Mouse (Mus musculus): ENCODE results near the gene Prm1. TPM values are rescaled to one million over a fixed set of nuclear protein-coding genes. Genes with fewer than 3 reads are reported as not detected.

Gene Prm1
- polyA plus RNA-seq, 1 experiment from 2014 or later, result 0.50 TPM

GRCm38 (mm10) chr16:10762569-10763180, 43.0 kb downstream of the Prm1 start:
- no peaks in the 10 kb centered on the region for H3K36me3 ChIP-seq
- no peaks in the 10 kb centered on the region for H3K27me3 ChIP-seq
- peaks cover 3% of the 10 kb centered on the region; the same call in 1 of the 2 replicates for H3K4me1 ChIP-seq
- no peak overlapping the region for H3K27ac ChIP-seq
- no peak overlapping the region for H3K9ac ChIP-seq
- 57% methylated on average over 5 of the region's 5 CpGs for WGBS
- H3K4me3 ChIP-seq, result no peak overlapping the region
- H3K9me3 ChIP-seq, result no peaks in the 10 kb centered on the region
- H3K4me2 ChIP-seq, result no peak overlapping the region
- ATAC-seq (ENCODE audit: insufficient number of reproducible peaks, low FRiP score, low TSS enrichment, low read depth), result no peak

GRCm38 (mm10) chr16:10761182-10761581, 44.5 kb downstream of the Prm1 start:
- Histone ChIP-seq H3K27me3 (no peaks in the 10 kb centered on the region), H3K4me2 (no peak overlapping the region), H3K27ac (no peak overlapping the region), H3K4me3 (no peak overlapping the region), H3K9ac (no peak overlapping the region), H3K9me3 (no peaks in the 10 kb centered on the region), H3K36me3 (no peaks in the 10 kb centered on the region), H3K4me1 (peaks cover 3% of the 10 kb centered on the region; the same call in 1 of the 2 replicates)
- ATAC-seq (ENCODE audit: insufficient number of reproducible peaks, low FRiP score, low TSS enrichment, low read depth), result no peak
- WGBS, result 66% methylated on average over 8 of the region's 8 CpGs

GRCm38 (mm10) chr16:10756168-10756567, 49.5 kb downstream of the Prm1 start:
- Histone ChIP-seq H3K27ac (no peak overlapping the region), H3K36me3 (no peaks in the 10 kb centered on the region), H3K4me3 (no peak overlapping the region), H3K27me3 (no peaks in the 10 kb centered on the region), H3K9me3 (no peaks in the 10 kb centered on the region), H3K4me2 (no peak overlapping the region), H3K4me1 (peaks cover 3% of the 10 kb centered on the region; the same call in 1 of the 2 replicates), H3K9ac (no peak overlapping the region)
- no peak for ATAC-seq (ENCODE audit: insufficient number of reproducible peaks, low FRiP score, low TSS enrichment, low read depth)
- 60% methylated on average over 6 of the region's 6 CpGs for WGBS

- 81% methylated on average over 3 of the region's 3 CpGs for WGBS
- H3K36me3 ChIP-seq, result no peaks in the 10 kb centered on the region
- H3K4me1 ChIP-seq, result peaks cover 8% of the 10 kb centered on the region
- no peak overlapping the region for H3K27ac ChIP-seq
- no peaks in the 10 kb centered on the region for H3K9me3 ChIP-seq
- H3K27me3 ChIP-seq, result no peaks in the 10 kb centered on the region
- H3K4me3 ChIP-seq, result no peak overlapping the region
- no peak overlapping the region for H3K9ac ChIP-seq
- ATAC-seq (ENCODE audit: insufficient number of reproducible peaks, low FRiP score, low TSS enrichment, low read depth), result peak; percentile 28; the same call in 1 of the 2 replicates
- no peak overlapping the region for H3K4me2 ChIP-seq
Measured at GRCm38 (mm10) chr16:10754521-10755296, 50.9 kb downstream of the Prm1 start.

GRCm38 (mm10) chr16:10749824-10750223, 55.8 kb downstream of the Prm1 start:
- WGBS, result 24% methylated on average over 7 of the region's 7 CpGs
- Histone ChIP-seq H3K9me3 (no peaks in the 10 kb centered on the region), H3K4me2 (no peak overlapping the region), H3K9ac (no peak overlapping the region), H3K27ac (no peak overlapping the region), H3K27me3 (no peaks in the 10 kb centered on the region), H3K4me3 (no peak overlapping the region), H3K4me1 (peaks cover 20% of the 10 kb centered on the region), H3K36me3 (no peaks in the 10 kb centered on the region)
- ATAC-seq (ENCODE audit: insufficient number of reproducible peaks, low FRiP score, low TSS enrichment, low read depth), result peak; percentile 48; the same call in 1 of the 2 replicates

GRCm38 (mm10) chr16:10749226-10749625, 56.4 kb downstream of the Prm1 start:
- Histone ChIP-seq H3K9ac (no peak overlapping the region), H3K9me3 (no peaks in the 10 kb centered on the region), H3K4me1 (peaks cover 26% of the 10 kb centered on the region), H3K4me2 (no peak overlapping the region), H3K27ac (no peak overlapping the region), H3K27me3 (no peaks in the 10 kb centered on the region), H3K4me3 (no peak overlapping the region), H3K36me3 (no peaks in the 10 kb centered on the region)
- ATAC-seq (ENCODE audit: insufficient number of reproducible peaks, low FRiP score, low TSS enrichment, low read depth), result no peak
- WGBS, result 51% methylated on average over 7 of the region's 7 CpGs

Other genes with a start within 250 kb of the Prm1 start
- gene Socs1, start 20.3 kb downstream of the Prm1 start, polyA plus RNA-seq (2015; fragmentation: Nextera tagmentation; extraction: Ambion mirVana), result 17.4 and 17.5 TPM in 2 replicates
- gene Tnp2, start 17.2 kb downstream of the Prm1 start, polyA plus RNA-seq (2015; fragmentation: Nextera tagmentation; extraction: Ambion mirVana), result not detected in 2 replicates
- not detected in 2 replicates for gene Prm3, start 14.9 kb downstream of the Prm1 start, polyA plus RNA-seq (2015; fragmentation: Nextera tagmentation; extraction: Ambion mirVana)
- not detected in 2 replicates for gene Prm2, start 9.7 kb downstream of the Prm1 start, polyA plus RNA-seq (2015; fragmentation: Nextera tagmentation; extraction: Ambion mirVana)
- not detected in 2 replicates for gene Gm11172, start 7.1 kb upstream of the Prm1 start, polyA plus RNA-seq (2015; fragmentation: Nextera tagmentation; extraction: Ambion mirVana)
- 2.8 and 3.0 TPM in 2 replicates for gene Rmi2, start 29.2 kb upstream of the Prm1 start, polyA plus RNA-seq (2015; fragmentation: Nextera tagmentation; extraction: Ambion mirVana)

All from limb, embryonic 15.5 days (tissue).